Mouse (Mus musculus) intestine, postnatal 0 days (tissue): Measurements from ENCODE around the gene Rasgrf1. TPM values are rescaled to one million over a fixed set of nuclear protein-coding genes. Genes with fewer than 3 reads are reported as not detected.

Experiments used
- ATAC-seq: fragments of 200-750 bp; cut with Nextera tagmentation; 2 replicates; pipeline ENCODE4 v1.8.0; 2017; ENCODE audit warnings: mild to moderate bottlenecking, moderate TSS enrichment, moderate library complexity
- H3K27ac ChIP-seq: fragments of 300-500 bp; sonication (generic); 2 replicates; pipeline ENCODE4 v1.5.1; 2014; ENCODE audit warnings: mild to moderate bottlenecking, low read depth, low read length, moderate library complexity
- H3K27me3 ChIP-seq: fragments of 300-500 bp; sonication (generic); replicated peaks from 2 replicates; pipeline ENCODE4 v1.6.1; 2014; ENCODE audit warnings: low read length, mixed read lengths; ENCODE audit not compliant: control insufficient read depth, insufficient read depth
- H3K36me3 ChIP-seq: fragments of 300-500 bp; sonication (generic); 2 replicates; pipeline ENCODE4 v1.6.1; 2014; ENCODE audit warnings: mild to moderate bottlenecking, moderate library complexity; ENCODE audit not compliant: control insufficient read depth, insufficient read depth
- H3K4me1 ChIP-seq: fragments of 300-500 bp; sonication (generic); replicated peaks from 2 replicates; pipeline ENCODE4 v1.6.1; 2014; ENCODE audit warnings: antibody characterized with exemption, low read length, mixed read lengths; ENCODE audit not compliant: control insufficient read depth, insufficient read depth
- H3K4me2 ChIP-seq: fragments of 300-500 bp; sonication (generic); replicated peaks from 2 replicates; pipeline ENCODE4 v1.6.1; 2014; ENCODE audit warnings: low read depth, mild to moderate bottlenecking, moderate library complexity
- H3K4me3 ChIP-seq: fragments of 300-500 bp; sonication (generic); 2 replicates; pipeline ENCODE4 v1.5.1; 2014; ENCODE audit warnings: low read depth, low read length
- H3K9ac ChIP-seq: fragments of 300-500 bp; sonication (generic); 2 replicates; pipeline ENCODE4 v1.6.1; 2014; ENCODE audit warnings: mild to moderate bottlenecking, low read depth, low read length
- H3K9me3 ChIP-seq: fragments of 300-500 bp; sonication (generic); 2 replicates; pipeline ENCODE4 v1.6.1; 2016; ENCODE audit warnings: mixed run types; ENCODE audit not compliant: control insufficient read depth
- CTCF ChIP-seq: sonication (generic); IDR thresholded peaks from 2 replicates; pipeline ENCODE4 v1.5.1; 2016; ENCODE audit warnings: low read depth, mild to moderate bottlenecking, control low read depth, antibody characterized with exemption, moderate library complexity
- WGBS: fragments of 180-500 bp; shearing (Covaris S2); extraction: QIAGEN DNeasy Blood & Tissue Kit; methylation state at CpG from one replicate; pipeline ENCODE4 v1.1.7; 2014; 5-methylcytosine and 5-hydroxymethylcytosine counted together
- polyA plus RNA-seq: library from polyadenylated mRNA; unstranded; fragments of >200 nt; fragmentation: Nextera tagmentation; extraction: Ambion mirVana; gene quantifications from 2 replicates; pipeline ENCODE4 v1.2.1, GENCODE M21; 2015

Gene Rasgrf1
- polyA plus RNA-seq, 1 experiment from 2014 or later, result not detected

- peaks cover 47% of the 10 kb centered on the region; the same call in 1 of the 2 replicates for H3K27me3 ChIP-seq
- no peak for ATAC-seq
- no peak overlapping the region for H3K4me2 ChIP-seq
- no peaks in the 10 kb centered on the region for H3K9me3 ChIP-seq
- 47% methylated on average over 7 of the region's 7 CpGs for WGBS
- H3K4me1 ChIP-seq, result no peaks in the 10 kb centered on the region
- no peak overlapping the region for H3K9ac ChIP-seq
- TF ChIP-seq CTCF, result no peak
- H3K4me3 ChIP-seq, result no peak overlapping the region
- no peaks in the 10 kb centered on the region for H3K36me3 ChIP-seq
- no peak overlapping the region for H3K27ac ChIP-seq
Observed at GRCm38 (mm10) chr9:89881552-89881951, 28.2 kb upstream of the Rasgrf1 start.

GRCm38 (mm10) chr9:89882583-89882982 is 27.1 kb upstream of the Rasgrf1 start:
- ATAC-seq, result no peak
- Histone ChIP-seq H3K4me1 (no peaks in the 10 kb centered on the region), H3K4me2 (no peak overlapping the region), H3K27ac (no peak overlapping the region), H3K9ac (no peak overlapping the region), H3K27me3 (peaks cover 39% of the 10 kb centered on the region; the same call in 1 of the 2 replicates), H3K9me3 (no peaks in the 10 kb centered on the region), H3K4me3 (no peak overlapping the region), H3K36me3 (no peaks in the 10 kb centered on the region)
- WGBS, result 47% methylated on average over 7 of the region's 7 CpGs
- TF ChIP-seq CTCF, result no peak

GRCm38 (mm10) chr9:89885701-89886218 is 23.9 kb upstream of the Rasgrf1 start:
- 42% methylated on average over 7 of the region's 7 CpGs for WGBS
- no peak for ATAC-seq
- Histone ChIP-seq H3K9me3 (no peaks in the 10 kb centered on the region), H3K27me3 (peaks cover 25% of the 10 kb centered on the region; the same call in 1 of the 2 replicates), H3K9ac (no peak overlapping the region), H3K27ac (no peak overlapping the region), H3K36me3 (no peaks in the 10 kb centered on the region), H3K4me3 (no peak overlapping the region), H3K4me1 (no peaks in the 10 kb centered on the region), H3K4me2 (no peak overlapping the region)
- TF ChIP-seq CTCF, result no peak

- H3K36me3 ChIP-seq, result no peaks in the 10 kb centered on the region
- no peak for TF ChIP-seq CTCF
- no peak overlapping the region for H3K9ac ChIP-seq
- no peak overlapping the region for H3K27ac ChIP-seq
- WGBS, result 71% methylated on average over 10 of the region's 10 CpGs
- no peak overlapping the region for H3K4me3 ChIP-seq
- no peaks in the 10 kb centered on the region for H3K9me3 ChIP-seq
- no peak for ATAC-seq
- H3K27me3 ChIP-seq, result no peaks in the 10 kb centered on the region
- H3K4me2 ChIP-seq, result no peak overlapping the region
- H3K4me1 ChIP-seq, result no peaks in the 10 kb centered on the region
Observed at GRCm38 (mm10) chr9:89891534-89892293, 18.0 kb upstream of the Rasgrf1 start.

GRCm38 (mm10) chr9:89892540-89893188 is 17.0 kb upstream of the Rasgrf1 start:
- Histone ChIP-seq H3K4me3 (no peak overlapping the region), H3K27ac (no peak overlapping the region), H3K9ac (no peak overlapping the region), H3K36me3 (no peaks in the 10 kb centered on the region), H3K4me1 (no peaks in the 10 kb centered on the region), H3K4me2 (no peak overlapping the region), H3K27me3 (no peaks in the 10 kb centered on the region), H3K9me3 (no peaks in the 10 kb centered on the region)
- ATAC-seq, result no peak
- no peak for TF ChIP-seq CTCF
- 96% methylated on average over 5 of the region's 5 CpGs for WGBS

GRCm38 (mm10) chr9:89900111-89900824 is 9.4 kb upstream of the Rasgrf1 start:
- peaks cover 5% of the 10 kb centered on the region; the same call in 1 of the 2 replicates for H3K27me3 ChIP-seq
- no peak overlapping the region for H3K4me2 ChIP-seq
- H3K9me3 ChIP-seq, result no peaks in the 10 kb centered on the region
- no peak overlapping the region for H3K9ac ChIP-seq
- no peak overlapping the region for H3K4me3 ChIP-seq
- H3K27ac ChIP-seq, result no peak overlapping the region
- TF ChIP-seq CTCF, result no peak
- 39% methylated on average over 14 of the region's 14 CpGs for WGBS
- H3K36me3 ChIP-seq, result no peaks in the 10 kb centered on the region
- H3K4me1 ChIP-seq, result no peaks in the 10 kb centered on the region
- ATAC-seq, result no peak
